Comparison of ENCODE assay signal across 14 mouse cellular contexts in genomic region chr19:10279668-10280067, GRCm38 (mm10). TPM values are rescaled to one million over a fixed set of nuclear protein-coding genes. Genes with fewer than 3 reads are reported as not detected.
DNase-seq lines count a peak whose midpoint lies in the region; ATAC-seq and TF ChIP-seq lines count a peak whose summit lies in the region.
"Had no signal": no experiment of that assay in that cellular context is flagged by ENCODE, and none has a peak within 500 bp of the region (broad histone marks: within the 10 kb centered on the region; RNA-seq: fewer than 3 reads in every experiment).

No protein-coding gene starts in this region.

- H3K36me3 ChIP-seq in myocyte (ENCODE audit: control insufficient read depth, insufficient read depth), result no peaks in the 10 kb centered on the region
- no peaks in the 10 kb centered on the region for H3K36me3 ChIP-seq in kidney, embryonic 15.5 days
- H3K36me3 ChIP-seq: embryonic facial prominence, embryonic 13.5 days; hindbrain, embryonic 13.5 days had no signal

- peaks cover 13% of the 10 kb centered on the region for H3K79me2 ChIP-seq in myocyte (ENCODE audit: control insufficient read depth, insufficient read depth)

- peaks cover 62% of the 10 kb centered on the region for H3K4me1 ChIP-seq in bone marrow macrophage, adult 2 months (ENCODE audit: control insufficient read depth, insufficient read depth, low read length)
- H3K4me1 ChIP-seq in kidney, embryonic 15.5 days, result peaks cover 62% of the 10 kb centered on the region

- H3K4me2 ChIP-seq in myocyte (ENCODE audit: low read depth), result peak overlapping the region; percentile 50
- H3K4me2 ChIP-seq in kidney, embryonic 15.5 days, result no peak overlapping the region
- H3K4me2 ChIP-seq: embryonic facial prominence, embryonic 13.5 days; hindbrain, embryonic 13.5 days had no signal

- no peak for ATAC-seq in kidney, embryonic 15.5 days (replicated peaks; ENCODE audit: low FRiP score)

- no peaks in the 10 kb centered on the region for H3K9me3 ChIP-seq in kidney, embryonic 15.5 days (replicated peaks)
- H3K9me3 ChIP-seq: embryonic facial prominence, embryonic 13.5 days; hindbrain, embryonic 13.5 days had no signal

- no peaks in the 10 kb centered on the region for H3K27me3 ChIP-seq in myocyte (ENCODE audit: control insufficient read depth, insufficient read depth, insufficient read length)
- no peaks in the 10 kb centered on the region for H3K27me3 ChIP-seq in kidney, embryonic 15.5 days

- intact Hi-C loops in heart, postnatal 25 days (cut with DNase I), result no loop called here

- no peak overlapping the region for H3ac ChIP-seq in myocyte (ENCODE audit: control insufficient read depth, insufficient read length)

- peak overlapping the region; percentile 89; the same call in 1 of the 2 replicates for H3K27ac ChIP-seq in layer of hippocampus, adult 2 months
- peak overlapping the region; percentile 76 for H3K27ac ChIP-seq in bone marrow macrophage, adult 2 months (ENCODE audit: insufficient read depth, low read depth, low read length)
- no peak overlapping the region for H3K27ac ChIP-seq in kidney, embryonic 15.5 days
- H3K27ac ChIP-seq: embryonic facial prominence, embryonic 13.5 days; hindbrain, embryonic 13.5 days had no signal

- no peak for TF ChIP-seq CTCF in layer of hippocampus, adult 2 months (conservative IDR thresholded peaks at IDR 0.05)
- TF ChIP-seq CTCF in bone marrow macrophage, adult 2 months (IDR thresholded peaks at IDR 0.05; ENCODE audit: low read depth, low read length), result no peak

- H3K9ac ChIP-seq in kidney, embryonic 15.5 days, result no peak overlapping the region
- H3K9ac ChIP-seq: embryonic facial prominence, embryonic 13.5 days; hindbrain, embryonic 13.5 days had no signal

- 74% methylated on average over 9 of the region's 9 CpGs for WGBS in kidney, embryonic 15.5 days

- no peak for DNase-seq in layer of hippocampus, adult 2 months (ENCODE audit: low spot score in 2 of 2)
- no peak for DNase-seq in layer of hippocampus, adult 8-10 months (ENCODE audit: low spot score in 2 of 2)
- DNase-seq in heart, postnatal 25 days (ENCODE audit: low spot score), result peak; percentile 67
- no peak for DNase-seq in embryo, embryonic 10 days (ENCODE audit: low spot score)
- DNase-seq in testis, postnatal 10 days (ENCODE audit: low spot score), result no peak
- DNase-seq: adrenal gland, postnatal 10 days; cerebellum, adult 18-20 months; thymus, adult 18-20 months had no signal

- TF ChIP-seq POLR2A in bone marrow macrophage, adult 2 months (IDR thresholded peaks at IDR 0.05; ENCODE audit: borderline replicate concordance, low read depth, low read length), result no peak
- peak; percentile 56 for TF ChIP-seq POLR2A in myocyte (IDR thresholded peaks at IDR 0.05; ENCODE audit: insufficient read length, low read depth)

- H3K4me3 ChIP-seq in layer of hippocampus, adult 2 months, result no peak overlapping the region
- H3K4me3 ChIP-seq in bone marrow macrophage, adult 2 months (ENCODE audit: insufficient read depth, low read length), result no peak overlapping the region
- H3K4me3 ChIP-seq in myocyte, result no peak overlapping the region
- H3K4me3 ChIP-seq in kidney, embryonic 15.5 days (replicated peaks), result no peak overlapping the region
- H3K4me3 ChIP-seq: embryonic facial prominence, embryonic 13.5 days; hindbrain, embryonic 13.5 days had no signal

TF ChIP-seq in myocyte, 11 proteins besides CTCF, POLR2A, EP300 and RAD21:
- 0 out of 2 replicates have a peak, but pooled peaks have one; percentile 4 for TF ChIP-seq CEBPB (IDR thresholded peaks at IDR 0.05; ENCODE audit: insufficient read depth, poor library complexity, severe bottlenecking)
- TF ChIP-seq SRF (IDR thresholded peaks at IDR 0.05; ENCODE audit: control insufficient read depth, insufficient read length, low read depth), result no peak
- TF ChIP-seq MYOG (IDR thresholded peaks at IDR 0.05; ENCODE audit: control insufficient read depth in 1 of 3, insufficient read depth in 1 of 3, insufficient read length in 2 of 3, low read depth in 2 of 3), result no peak
- peak; percentile 54 for TF ChIP-seq POLR2AphosphoS2 (IDR thresholded peaks at IDR 0.05; ENCODE audit: insufficient read length, low read depth)
- no peak for TF ChIP-seq USF1 (IDR thresholded peaks at IDR 0.05; ENCODE audit: low read depth)
- peak in 1 of 3 experiments; percentile 44 for TF ChIP-seq MYOD1 (IDR thresholded peaks at IDR 0.05; ENCODE audit: control insufficient read depth in 1 of 3, insufficient read length in 2 of 3, low read depth in 2 of 3)

RNA-seq across cellular contexts. Expression of gene Dagla, which starts 25.0 kb away (rescaled TPM):
- 100 to 1,000 TPM; 130 to 131 TPM for total RNA-seq in layer of hippocampus, adult 2 months (2021)
- 100 to 1,000 TPM in 3 of 4 experiments, 10 to 100 TPM in 1; 94.1 to 109 (median 104) TPM for total RNA-seq in layer of hippocampus, adult 8-10 months (2022)
- polyA plus RNA-seq in bone marrow macrophage, adult 2 months (2012; ENCODE audit: insufficient read depth, insufficient read length, missing spikeins), result 2.8 and 3.2 TPM in 2 replicates
- 1 to 10 TPM; 3.2 to 3.3 TPM for total RNA-seq in heart, postnatal 25 days (2021)
- 9.6 TPM for polyA plus RNA-seq in myocyte (2012; fragmentation: generic; extraction: Trizol)
- polyA plus RNA-seq in kidney, embryonic 15.5 days (2015; fragmentation: Nextera tagmentation; extraction: Ambion mirVana), result 3.1 and 3.7 TPM in 2 replicates
- total RNA-seq: megakaryocyte-erythroid progenitor cell, adult 5-6 weeks had no signal

RNA-seq across cellular contexts. Expression of gene Myrf, which starts 39.1 kb away (rescaled TPM):
- total RNA-seq in layer of hippocampus, adult 2 months (2021), result 10 to 100 TPM; 27.0 to 27.8 TPM
- total RNA-seq in layer of hippocampus, adult 8-10 months (2022), result 10 to 100 TPM; 31.6 to 37.2 (median 36.7) TPM
- polyA plus RNA-seq in bone marrow macrophage, adult 2 months (2012; ENCODE audit: insufficient read depth, insufficient read length, missing spikeins), result 0.12 TPM in 1 of 2 replicates, not detected in the other
- total RNA-seq in heart, postnatal 25 days (2021), result 1 to 10 TPM; 4.5 to 6.8 TPM
- polyA plus RNA-seq in myocyte (2012; fragmentation: generic; extraction: Trizol), result 1.5 TPM
- polyA plus RNA-seq in kidney, embryonic 15.5 days (2015; fragmentation: Nextera tagmentation; extraction: Ambion mirVana), result 3.3 and 4.2 TPM in 2 replicates
- total RNA-seq: megakaryocyte-erythroid progenitor cell, adult 5-6 weeks had no signal

Comparison
In these comparisons a context has a peak if more than half of its experiments do, and no peak if none do; other contexts are left out.
1. RNA of gene Dagla, which starts 25.0 kb away (total RNA-seq): 130 to 131 TPM in layer of hippocampus, adult 2 months and 94.1 to 109 TPM in layer of hippocampus, adult 8-10 months; 3.2 to 3.3 TPM in heart, postnatal 25 days; every median in the first group is over 10 times any median in the second.